Mouse (Mus musculus): ENCODE data around the gene Cpm. TPM values are rescaled to one million over a fixed set of nuclear protein-coding genes. Genes with fewer than 3 reads are reported as not detected.

Cpm gene
- polyA plus RNA-seq, 2 experiments: 24.4 to 41.6 TPM

- H3K4me3 ChIP-seq (replicated peaks; ENCODE audit: low read length): no peak overlapping the region
- peaks cover 16% of the 10 kb centered on the region for H3K4me1 ChIP-seq (ENCODE audit: control insufficient read depth, insufficient read depth, low read length)
- DNase-seq (ENCODE audit: low spot score): no peak
- no peak for TF ChIP-seq POLR2A (IDR thresholded peaks at IDR 0.05; ENCODE audit: borderline replicate concordance, extremely low read depth, insufficient read depth, insufficient read length)
- no peak overlapping the region for H3K9ac ChIP-seq (ENCODE audit: low read depth, low read length, severe bottlenecking)
- WGBS: 70% methylated on average over 11 of the region's 11 CpGs
- no peak overlapping the region for H3K4me2 ChIP-seq (replicated peaks; ENCODE audit: low read depth, low read length, severe bottlenecking)
- no peak for ATAC-seq (ENCODE audit: low FRiP score, low read depth)
- no peaks in the 10 kb centered on the region for H3K9me3 ChIP-seq (ENCODE audit: control insufficient read depth, low read length)
- H3K27me3 ChIP-seq (ENCODE audit: control insufficient read depth, insufficient read depth, low read length): no peaks in the 10 kb centered on the region
- no peaks in the 10 kb centered on the region for H3K36me3 ChIP-seq (ENCODE audit: control insufficient read depth, insufficient read depth, low read length)
- no peak overlapping the region; the same call in 1 of the 2 replicates for H3K27ac ChIP-seq (replicated peaks; ENCODE audit: low read depth, low read length)
Measured at GRCm38 (mm10) chr10:117644828-117645227, 15.5 kb downstream of the Cpm start.

DNA sequence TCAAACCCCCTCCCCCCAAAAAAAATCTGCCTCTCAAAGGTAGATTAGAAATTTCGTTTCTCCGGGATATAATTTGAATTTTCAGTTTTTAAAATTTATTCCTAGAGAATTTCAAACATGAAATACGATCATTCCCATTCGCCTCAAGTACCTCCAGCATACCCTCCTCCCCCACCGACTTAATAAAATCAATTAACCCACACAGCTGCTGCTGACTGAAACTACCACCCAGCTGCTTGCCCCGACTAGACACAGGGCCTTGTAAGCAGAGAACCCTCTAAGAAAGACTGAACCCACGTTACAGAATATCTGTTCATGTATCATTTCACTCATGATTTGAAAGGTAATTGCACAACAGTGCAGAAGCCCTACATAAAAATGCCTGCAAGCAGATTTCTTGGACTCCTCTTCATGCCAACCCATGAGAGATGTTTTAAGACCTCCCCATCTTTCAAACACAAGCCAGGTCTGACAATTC lies 16.2 kb downstream of the Cpm start:
- 46% methylated on average over 7 of the region's 7 CpGs for WGBS
- peaks cover 16% of the 10 kb centered on the region for H3K4me1 ChIP-seq (ENCODE audit: control insufficient read depth, insufficient read depth, low read length)
- H3K27ac ChIP-seq (replicated peaks; ENCODE audit: low read depth, low read length): no peak overlapping the region
- no peak for DNase-seq (ENCODE audit: low spot score)
- H3K27me3 ChIP-seq (ENCODE audit: control insufficient read depth, insufficient read depth, low read length): no peaks in the 10 kb centered on the region
- no peak overlapping the region for H3K9ac ChIP-seq (ENCODE audit: low read depth, low read length, severe bottlenecking)
- no peaks in the 10 kb centered on the region for H3K36me3 ChIP-seq (ENCODE audit: control insufficient read depth, insufficient read depth, low read length)
- no peak for ATAC-seq (ENCODE audit: low FRiP score, low read depth)
- no peaks in the 10 kb centered on the region for H3K9me3 ChIP-seq (ENCODE audit: control insufficient read depth, low read length)
- H3K4me2 ChIP-seq (replicated peaks; ENCODE audit: low read depth, low read length, severe bottlenecking): no peak overlapping the region
- TF ChIP-seq POLR2A (IDR thresholded peaks at IDR 0.05; ENCODE audit: borderline replicate concordance, extremely low read depth, insufficient read depth, insufficient read length): no peak
- no peak overlapping the region for H3K4me3 ChIP-seq (replicated peaks; ENCODE audit: low read length)

DNA sequence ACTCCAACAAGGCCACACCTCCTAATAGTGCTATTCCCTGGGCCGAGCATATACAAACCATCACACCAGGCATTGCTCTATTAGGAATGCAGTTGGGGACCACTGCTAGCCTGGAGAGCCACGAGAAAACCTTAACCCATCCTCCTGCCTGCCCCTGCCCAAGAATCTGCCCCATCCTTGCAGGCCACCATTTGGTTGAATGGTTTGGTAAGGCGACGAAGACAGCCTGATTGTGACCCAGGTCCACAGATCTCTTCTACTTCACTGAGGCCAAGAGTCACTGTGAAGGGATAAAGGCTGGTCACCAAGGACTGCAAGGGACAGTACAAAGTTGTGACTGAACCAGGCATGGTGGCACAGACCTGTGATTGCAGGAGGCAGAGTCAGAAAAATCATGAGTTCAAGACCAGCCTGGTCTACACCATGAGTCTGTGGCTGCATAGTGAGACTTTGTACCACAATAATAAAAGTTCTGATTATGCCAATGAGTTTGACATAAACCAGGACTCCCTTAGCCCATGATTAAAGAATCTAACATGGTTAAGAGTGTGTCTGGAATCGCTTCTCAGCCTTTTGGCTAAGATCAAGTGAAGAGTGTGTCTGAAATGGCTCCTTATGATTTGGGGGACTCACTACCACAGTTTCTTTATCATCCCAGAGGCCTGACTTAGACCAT lies 17.3 kb downstream of the Cpm start:
- H3K9me3 ChIP-seq (ENCODE audit: control insufficient read depth, low read length): no peaks in the 10 kb centered on the region

GRCm38 (mm10) chr10:117647158-117647505 lies 17.8 kb downstream of the Cpm start:
- no peak for DNase-seq (ENCODE audit: low spot score)
- no peak for ATAC-seq (ENCODE audit: low FRiP score, low read depth)
- 78% methylated on average over 13 of the region's 13 CpGs for WGBS

More for the DNA sequence above, 17.3 kb downstream of the Cpm start:
- ATAC-seq (ENCODE audit: low FRiP score, low read depth) (no peak), DNase-seq (ENCODE audit: low spot score) (no peak)
- Histone ChIP-seq H3K4me3 (replicated peaks; ENCODE audit: low read length) (no peak overlapping the region), H3K4me1 (ENCODE audit: control insufficient read depth, insufficient read depth, low read length) (peaks cover 16% of the 10 kb centered on the region), H3K9ac (ENCODE audit: low read depth, low read length, severe bottlenecking) (no peak overlapping the region), H3K4me2 (replicated peaks; ENCODE audit: low read depth, low read length, severe bottlenecking) (no peak overlapping the region), H3K27me3 (ENCODE audit: control insufficient read depth, insufficient read depth, low read length) (no peaks in the 10 kb centered on the region), H3K36me3 (ENCODE audit: control insufficient read depth, insufficient read depth, low read length) (no peaks in the 10 kb centered on the region), H3K27ac (replicated peaks; ENCODE audit: low read depth, low read length) (no peak overlapping the region)
- 89% methylated on average over 5 of the region's 5 CpGs for WGBS
- TF ChIP-seq POLR2A (IDR thresholded peaks at IDR 0.05; ENCODE audit: borderline replicate concordance, extremely low read depth, insufficient read depth, insufficient read length): no peak

DNA sequence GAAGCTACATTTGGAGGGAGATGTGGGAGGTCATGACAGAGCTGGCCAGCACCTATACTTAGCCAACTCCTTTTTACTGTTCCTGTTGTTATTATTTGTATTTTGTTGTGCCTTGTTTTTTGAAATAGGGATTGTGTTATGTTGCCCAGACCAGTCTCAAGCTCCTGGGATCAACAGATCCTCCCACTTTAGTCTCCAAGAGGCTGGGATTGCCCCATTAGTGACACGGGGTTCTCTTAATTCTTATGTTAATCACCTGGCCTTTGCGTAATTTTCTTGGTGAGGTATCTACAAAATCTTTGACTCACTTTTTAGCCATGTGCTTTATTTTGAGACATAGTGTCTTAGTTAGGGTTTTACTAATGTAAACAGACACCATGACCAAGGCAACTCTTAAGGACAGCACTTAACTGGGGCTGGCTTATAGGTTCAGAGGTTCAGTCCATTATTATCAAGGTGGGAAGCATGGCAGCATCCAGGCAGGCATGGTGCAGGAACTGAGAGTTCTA lies 18.7 kb downstream of the Cpm start:
- WGBS: 88% methylated on average over 2 of the region's 2 CpGs
- no peak for ATAC-seq (ENCODE audit: low FRiP score, low read depth)

More at GRCm38 (mm10) chr10:117647158-117647505, 17.8 kb downstream of the Cpm start:
- H3K27ac ChIP-seq (replicated peaks; ENCODE audit: low read depth, low read length): no peak overlapping the region
- H3K36me3 ChIP-seq (ENCODE audit: control insufficient read depth, insufficient read depth, low read length): no peaks in the 10 kb centered on the region
- H3K4me2 ChIP-seq (replicated peaks; ENCODE audit: low read depth, low read length, severe bottlenecking): no peak overlapping the region
- H3K9me3 ChIP-seq (ENCODE audit: control insufficient read depth, low read length): no peaks in the 10 kb centered on the region
- no peak overlapping the region for H3K9ac ChIP-seq (ENCODE audit: low read depth, low read length, severe bottlenecking)
- H3K27me3 ChIP-seq (ENCODE audit: control insufficient read depth, insufficient read depth, low read length): no peaks in the 10 kb centered on the region
- peaks cover 16% of the 10 kb centered on the region for H3K4me1 ChIP-seq (ENCODE audit: control insufficient read depth, insufficient read depth, low read length)
- no peak for TF ChIP-seq POLR2A (IDR thresholded peaks at IDR 0.05; ENCODE audit: borderline replicate concordance, extremely low read depth, insufficient read depth, insufficient read length)
- no peak overlapping the region for H3K4me3 ChIP-seq (replicated peaks; ENCODE audit: low read length)

More for the DNA sequence above, 18.7 kb downstream of the Cpm start:
- no peaks in the 10 kb centered on the region for H3K27me3 ChIP-seq (ENCODE audit: control insufficient read depth, insufficient read depth, low read length)
- DNase-seq (ENCODE audit: low spot score): no peak
- H3K9ac ChIP-seq (ENCODE audit: low read depth, low read length, severe bottlenecking): no peak overlapping the region
- H3K27ac ChIP-seq (replicated peaks; ENCODE audit: low read depth, low read length): no peak overlapping the region
- no peak overlapping the region for H3K4me2 ChIP-seq (replicated peaks; ENCODE audit: low read depth, low read length, severe bottlenecking)
- H3K9me3 ChIP-seq (ENCODE audit: control insufficient read depth, low read length): no peaks in the 10 kb centered on the region
- peaks cover 16% of the 10 kb centered on the region for H3K4me1 ChIP-seq (ENCODE audit: control insufficient read depth, insufficient read depth, low read length)
- H3K4me3 ChIP-seq (replicated peaks; ENCODE audit: low read length): no peak overlapping the region
- no peaks in the 10 kb centered on the region for H3K36me3 ChIP-seq (ENCODE audit: control insufficient read depth, insufficient read depth, low read length)
- TF ChIP-seq POLR2A (IDR thresholded peaks at IDR 0.05; ENCODE audit: borderline replicate concordance, extremely low read depth, insufficient read depth, insufficient read length): no peak
